Mouse (Mus musculus) kidney, postnatal 14 days (tissue): ENCODE measurements around the gene Defb26.

Experiments used
- DNase-seq: peaks from one replicate; pipeline ENCODE4 v3.0.0; 2022; ENCODE audit warnings: mixed read lengths

The Defb26 gene

GRCm38 (mm10) chr2:152464570-152465150 is 46.8 kb downstream of the Defb26 start, which contains the start of gene Defb23:
Gene Defb23 (minus strand): TSS chr2:152464620.
- no peak for DNase-seq

- no peak for DNase-seq
These were observed 52.3 kb downstream of the Defb26 start for GRCm38 (mm10) chr2:152459241-152459640.
